Mouse (Mus musculus): ENCODE data around the gene Gm21987. TPM values are rescaled to one million over a fixed set of nuclear protein-coding genes. Genes with fewer than 3 reads are reported as not detected.
A peak's percentile ranks its signal among the peaks of the same experiment; 100 is the strongest.

Gene Gm21987
- polyA plus RNA-seq, 1 experiment: 244 TPM

GRCm38 (mm10) chr16:38365390-38365789, 18.6 kb downstream of the Gm21987 start:
- TF ChIP-seq TAL1 (IDR thresholded peaks at IDR 0.05; ENCODE audit: low read length) (no peak), GATA1 (IDR thresholded peaks at IDR 0.05; ENCODE audit: low read length) (no peak)
- Histone ChIP-seq H3K36me3 (ENCODE audit: control insufficient read depth) (peaks cover 4% of the 10 kb centered on the region), H3K4me3 (replicated peaks) (no peak overlapping the region), H3K4me1 (ENCODE audit: control insufficient read depth) (peaks cover 62% of the 10 kb centered on the region), H3K9me3 (ENCODE audit: control insufficient read depth, low read length) (no peaks in the 10 kb centered on the region), H3K27me3 (ENCODE audit: control insufficient read depth) (no peaks in the 10 kb centered on the region)

- TF ChIP-seq TAL1 (IDR thresholded peaks at IDR 0.05; ENCODE audit: low read length) (no peak), GATA1 (IDR thresholded peaks at IDR 0.05; ENCODE audit: low read length) (no peak)
Measured at GRCm38 (mm10) chr16:38366231-38366630, 19.4 kb downstream of the Gm21987 start.

GRCm38 (mm10) chr16:38368336-38368735, 21.5 kb downstream of the Gm21987 start:
- TF ChIP-seq TAL1 (IDR thresholded peaks at IDR 0.05; ENCODE audit: low read length) (no peak), GATA1 (IDR thresholded peaks at IDR 0.05; ENCODE audit: low read length) (no peak)
- Histone ChIP-seq H3K27me3 (ENCODE audit: control insufficient read depth) (no peaks in the 10 kb centered on the region), H3K4me1 (ENCODE audit: control insufficient read depth) (peaks cover 75% of the 10 kb centered on the region), H3K4me3 (replicated peaks) (no peak overlapping the region), H3K9me3 (ENCODE audit: control insufficient read depth, low read length) (no peaks in the 10 kb centered on the region), H3K36me3 (ENCODE audit: control insufficient read depth) (peaks cover 18% of the 10 kb centered on the region)

More at GRCm38 (mm10) chr16:38366231-38366630, 19.4 kb downstream of the Gm21987 start:
- Histone ChIP-seq H3K4me1 (ENCODE audit: control insufficient read depth) (peaks cover 69% of the 10 kb centered on the region), H3K4me3 (replicated peaks) (no peak overlapping the region), H3K27me3 (ENCODE audit: control insufficient read depth) (no peaks in the 10 kb centered on the region), H3K36me3 (ENCODE audit: control insufficient read depth) (peaks cover 11% of the 10 kb centered on the region), H3K9me3 (ENCODE audit: control insufficient read depth, low read length) (no peaks in the 10 kb centered on the region)

GRCm38 (mm10) chr16:38369000-38369399, 22.2 kb downstream of the Gm21987 start:
- no peak overlapping the region for H3K4me3 ChIP-seq (replicated peaks)
- H3K36me3 ChIP-seq (ENCODE audit: control insufficient read depth): peaks cover 25% of the 10 kb centered on the region
- no peaks in the 10 kb centered on the region for H3K9me3 ChIP-seq (ENCODE audit: control insufficient read depth, low read length)
- no peaks in the 10 kb centered on the region for H3K27me3 ChIP-seq (ENCODE audit: control insufficient read depth)
- TF ChIP-seq GATA1 (IDR thresholded peaks at IDR 0.05; ENCODE audit: low read length) (no peak), TAL1 (IDR thresholded peaks at IDR 0.05; ENCODE audit: low read length) (no peak)
- H3K4me1 ChIP-seq (ENCODE audit: control insufficient read depth): peaks cover 75% of the 10 kb centered on the region

DNA sequence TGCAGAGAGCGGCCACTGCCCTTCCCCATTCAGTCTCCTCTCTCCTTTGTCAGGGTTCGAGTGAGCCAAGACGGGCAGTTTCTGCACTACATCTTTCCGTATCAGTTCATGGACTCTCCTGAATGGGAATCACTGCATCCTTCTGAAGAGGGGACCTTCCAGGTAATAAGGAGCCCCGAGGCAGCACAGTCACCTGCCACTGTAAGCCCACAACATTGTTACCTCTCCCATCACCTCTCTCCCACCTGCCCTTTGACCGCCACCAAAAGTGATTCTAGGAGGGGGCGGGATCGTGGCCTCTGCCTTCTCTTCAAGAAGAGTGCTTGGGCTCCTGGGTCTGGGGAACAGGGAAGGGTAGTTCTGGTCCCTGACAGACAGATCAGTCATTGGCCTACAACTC, 22.6 kb downstream of the Gm21987 start:
- TF ChIP-seq TAL1 (IDR thresholded peaks at IDR 0.05; ENCODE audit: low read length): no peak
- no peak for TF ChIP-seq GATA1 (IDR thresholded peaks at IDR 0.05; ENCODE audit: low read length)
- no peaks in the 10 kb centered on the region for H3K27me3 ChIP-seq (ENCODE audit: control insufficient read depth)
- H3K4me1 ChIP-seq (ENCODE audit: control insufficient read depth): peaks cover 79% of the 10 kb centered on the region
- H3K36me3 ChIP-seq (ENCODE audit: control insufficient read depth): peaks cover 29% of the 10 kb centered on the region
- no peaks in the 10 kb centered on the region for H3K9me3 ChIP-seq (ENCODE audit: control insufficient read depth, low read length)
- H3K4me3 ChIP-seq (replicated peaks): no peak overlapping the region

DNA sequence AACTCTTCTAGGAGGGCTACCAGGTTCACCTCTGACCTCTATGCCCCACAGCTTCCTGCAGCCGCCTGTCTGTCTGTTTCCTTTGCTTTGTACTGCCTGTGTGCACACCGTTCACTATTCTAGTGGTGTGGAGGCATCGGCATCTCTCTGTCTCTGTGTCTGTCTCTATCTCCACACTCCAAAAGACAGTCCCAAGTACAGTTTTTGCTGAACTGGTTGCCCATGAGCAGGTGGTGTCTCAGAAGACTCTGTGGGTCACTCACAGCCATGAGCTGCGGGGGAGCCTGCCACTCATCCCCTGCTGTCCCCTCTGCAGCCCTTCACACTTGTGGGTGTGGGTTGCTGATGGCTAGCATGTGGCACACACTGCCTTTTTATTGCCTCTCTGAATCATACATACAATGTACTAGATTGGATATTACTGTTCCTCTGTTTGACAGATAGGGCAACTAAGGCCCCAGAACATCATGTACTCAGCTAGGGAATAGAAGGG, 23.2 kb downstream of the Gm21987 start:
- H3K36me3 ChIP-seq (ENCODE audit: control insufficient read depth): peaks cover 35% of the 10 kb centered on the region
- H3K9me3 ChIP-seq (ENCODE audit: control insufficient read depth, low read length): no peaks in the 10 kb centered on the region
- no peaks in the 10 kb centered on the region for H3K27me3 ChIP-seq (ENCODE audit: control insufficient read depth)
- no peak for TF ChIP-seq GATA1 (IDR thresholded peaks at IDR 0.05; ENCODE audit: low read length)
- no peak for TF ChIP-seq TAL1 (IDR thresholded peaks at IDR 0.05; ENCODE audit: low read length)
- peaks cover 81% of the 10 kb centered on the region for H3K4me1 ChIP-seq (ENCODE audit: control insufficient read depth)
- H3K4me3 ChIP-seq (replicated peaks): no peak overlapping the region

GRCm38 (mm10) chr16:38370633-38371374, 24.0 kb downstream of the Gm21987 start:
- no peaks in the 10 kb centered on the region for H3K27me3 ChIP-seq (ENCODE audit: control insufficient read depth)
- peaks cover 43% of the 10 kb centered on the region for H3K36me3 ChIP-seq (ENCODE audit: control insufficient read depth)
- no peak for TF ChIP-seq TAL1 (IDR thresholded peaks at IDR 0.05; ENCODE audit: low read length)
- TF ChIP-seq GATA1 (IDR thresholded peaks at IDR 0.05; ENCODE audit: low read length): no peak
- peak overlapping the region; percentile 81 for H3K4me3 ChIP-seq (replicated peaks)
- H3K4me1 ChIP-seq (ENCODE audit: control insufficient read depth): peaks cover 82% of the 10 kb centered on the region
- no peaks in the 10 kb centered on the region for H3K9me3 ChIP-seq (ENCODE audit: control insufficient read depth, low read length)

GRCm38 (mm10) chr16:38371705-38372296, 25.0 kb downstream of the Gm21987 start:
- TF ChIP-seq TAL1 (IDR thresholded peaks at IDR 0.05; ENCODE audit: low read length) (peak; percentile 95), GATA1 (IDR thresholded peaks at IDR 0.05; ENCODE audit: low read length) (peak; percentile 95)
- Histone ChIP-seq H3K4me1 (ENCODE audit: control insufficient read depth) (peaks cover 85% of the 10 kb centered on the region), H3K9me3 (ENCODE audit: control insufficient read depth, low read length) (no peaks in the 10 kb centered on the region), H3K4me3 (replicated peaks) (peak overlapping the region; percentile 81), H3K36me3 (ENCODE audit: control insufficient read depth) (peaks cover 53% of the 10 kb centered on the region), H3K27me3 (ENCODE audit: control insufficient read depth) (no peaks in the 10 kb centered on the region)

- TF ChIP-seq TAL1 (IDR thresholded peaks at IDR 0.05; ENCODE audit: low read length) (no peak), GATA1 (IDR thresholded peaks at IDR 0.05; ENCODE audit: low read length) (no peak)
- peaks cover 63% of the 10 kb centered on the region for H3K36me3 ChIP-seq (ENCODE audit: control insufficient read depth)
- H3K4me1 ChIP-seq (ENCODE audit: control insufficient read depth): peaks cover 94% of the 10 kb centered on the region
- H3K9me3 ChIP-seq (ENCODE audit: control insufficient read depth, low read length): no peaks in the 10 kb centered on the region
- no peaks in the 10 kb centered on the region for H3K27me3 ChIP-seq (ENCODE audit: control insufficient read depth)
- H3K4me3 ChIP-seq (replicated peaks): peak overlapping the region; percentile 81
Measured at GRCm38 (mm10) chr16:38372876-38373275, 26.0 kb downstream of the Gm21987 start.
